Mouse (Mus musculus): ENCODE data around the gene Esr1.

DNA sequence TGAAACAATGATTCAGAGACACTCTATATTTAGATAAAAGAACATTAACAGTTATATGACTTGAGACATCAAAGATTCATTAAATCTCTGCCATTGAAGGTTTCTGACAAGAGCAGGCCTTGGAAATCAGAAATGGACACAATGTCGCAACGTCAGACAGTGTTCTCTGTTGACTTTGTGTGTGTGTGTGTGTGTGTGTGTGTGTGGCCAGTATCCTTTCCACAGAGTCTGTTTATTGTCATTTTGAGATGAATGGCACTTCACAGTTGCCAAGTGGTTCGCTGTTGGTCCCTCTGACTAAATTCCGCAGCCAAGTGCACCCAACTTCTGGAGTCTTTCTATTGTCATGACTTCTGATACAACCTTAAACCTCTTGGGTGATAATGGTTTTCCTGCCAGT is 362.9 kb downstream of the Esr1 start:
- TF ChIP-seq POLR2A (IDR thresholded peaks at IDR 0.05; ENCODE audit: borderline replicate concordance, insufficient read depth, low read length) (no peak), CTCF (IDR thresholded peaks at IDR 0.05; ENCODE audit: borderline replicate concordance, insufficient read depth, low read depth, low read length) (no peak)
